Mouse (Mus musculus) CH12.LX (cell line): Measurements from ENCODE around the gene Srd5a1. TPM values are rescaled to one million over a fixed set of nuclear protein-coding genes. Genes with fewer than 3 reads are reported as not detected.

Experiments
- DNase-seq: peaks from one replicate; pipeline ENCODE4 v3.0.0-alpha.2; 2013; ENCODE audit errors: extremely low read depth
- H3K27ac ChIP-seq: 2 replicates; pipeline ENCODE4 v1.5.1; 2012; ENCODE audit warnings: low read depth, mild to moderate bottlenecking, control low read depth, moderate library complexity; ENCODE audit not compliant: insufficient read depth
- H3K27me3 ChIP-seq: replicated peaks from 2 replicates; pipeline ENCODE3; 2012; ENCODE audit warnings: inconsistent platforms
- H3K36me3 ChIP-seq, 2 experiments: replicated peaks in 1 of 2; 2 replicates each; pipeline versions ENCODE3 to v1.6.1; 2012; ENCODE audit warnings: inconsistent platforms in 1 of 2, low read length in 1 of 2, mild to moderate bottlenecking in 1 of 2, mixed read lengths in 1 of 2, moderate library complexity in 1 of 2; ENCODE audit not compliant: control insufficient read depth in 1 of 2, insufficient read depth in 1 of 2
- H3K4me1 ChIP-seq, 2 experiments: 2 replicates each; pipeline ENCODE4 v1.6.1; 2012; ENCODE audit warnings: inconsistent platforms in 1 of 2, moderate library complexity in 1 of 2; ENCODE audit not compliant: insufficient read depth in 2 of 2, control insufficient read depth in 1 of 2
- H3K4me2 ChIP-seq: 2 replicates; pipeline ENCODE4 v1.6.1; 2012; ENCODE audit warnings: low read depth, mild to moderate bottlenecking, control low read depth; ENCODE audit not compliant: poor library complexity, insufficient read depth, severe bottlenecking
- H3K4me3 ChIP-seq, 3 experiments: fragments of 150-350 bp in 1 of 3; sonication (generic) in 1 of 3; replicated peaks in 1 of 3; 2 replicates each; pipeline versions ENCODE3 to v1.5.1; 2011 to 2012; ENCODE audit warnings: low read depth in 2 of 3, low read length in 2 of 3, mild to moderate bottlenecking in 2 of 3, moderate library complexity in 2 of 3, control low read depth in 1 of 3, improper control_type of control experiment in 1 of 3, inconsistent platforms in 1 of 3, mixed read lengths in 1 of 3; ENCODE audit not compliant: poor library complexity in 1 of 3
- H3K79me2 ChIP-seq: replicated peaks from 2 replicates; pipeline ENCODE4 v1.6.1; 2012; ENCODE audit warnings: mild to moderate bottlenecking, moderate library complexity; ENCODE audit not compliant: control insufficient read depth, poor library complexity, insufficient read depth, severe bottlenecking; ENCODE audit errors: extremely low read depth
- H3K9ac ChIP-seq: 2 replicates; pipeline ENCODE4 v1.6.1; 2012; ENCODE audit warnings: low read depth, mild to moderate bottlenecking, control low read depth, moderate library complexity; ENCODE audit not compliant: insufficient read depth
- H3K9me3 ChIP-seq: replicated peaks from 2 replicates; pipeline ENCODE3; 2012; ENCODE audit warnings: low read length, inconsistent platforms, mixed read lengths
- CHD1 ChIP-seq: IDR thresholded peaks from 2 replicates; pipeline ENCODE4 v1.6.1; 2012; ENCODE audit warnings: low read depth, low read length, improper control_type of control experiment, inconsistent platforms
- ELF1 ChIP-seq: IDR thresholded peaks from 2 replicates; pipeline ENCODE4 v1.6.1; 2014; ENCODE audit warnings: low read depth, mild to moderate bottlenecking, inconsistent platforms, low read length, improper control_type of control experiment
- EP300 ChIP-seq: IDR thresholded peaks from 2 replicates; pipeline ENCODE4 v1.6.1; 2011; ENCODE audit warnings: low read length, improper control_type of control experiment
- GABPA ChIP-seq: IDR thresholded peaks from 2 replicates; pipeline ENCODE4 v1.6.1; 2012; ENCODE audit warnings: low read depth, low read length, improper control_type of control experiment, inconsistent platforms; ENCODE audit not compliant: insufficient replicate concordance
- HCFC1 ChIP-seq: IDR thresholded peaks from 2 replicates; pipeline ENCODE4 v1.6.1; 2012; ENCODE audit warnings: low read depth, mild to moderate bottlenecking, inconsistent platforms, low read length, improper control_type of control experiment
- MAFK ChIP-seq: IDR thresholded peaks from 2 replicates; pipeline ENCODE4 v1.6.1; 2011; ENCODE audit warnings: low read length, improper control_type of control experiment; ENCODE audit not compliant: insufficient replicate concordance
- MAX ChIP-seq: IDR thresholded peaks from 2 replicates; pipeline ENCODE4 v1.6.1; 2011; ENCODE audit warnings: low read length, improper control_type of control experiment
- MEF2A ChIP-seq: IDR thresholded peaks from 2 replicates; pipeline ENCODE4 v1.6.1; 2014; ENCODE audit warnings: low read depth, mild to moderate bottlenecking, inconsistent platforms, low read length, improper control_type of control experiment, borderline replicate concordance
- NELFE ChIP-seq: IDR thresholded peaks from 2 replicates; pipeline ENCODE4 v1.6.1; 2011; ENCODE audit warnings: low read depth, low read length, improper control_type of control experiment
- NRF1 ChIP-seq: IDR thresholded peaks from 2 replicates; pipeline ENCODE4 v1.6.1; 2014; ENCODE audit warnings: low read depth, mild to moderate bottlenecking, inconsistent platforms, low read length, improper control_type of control experiment, moderate library complexity
- POLR2A ChIP-seq: IDR thresholded peaks from 2 replicates; pipeline ENCODE4 v1.6.1; 2011; ENCODE audit warnings: low read depth, mild to moderate bottlenecking, improper control_type of control experiment, low read length
- POLR2AphosphoS2 ChIP-seq: IDR thresholded peaks from 2 replicates; pipeline ENCODE4 v1.6.1; 2011; ENCODE audit warnings: low read depth, low read length, improper control_type of control experiment
- RAD21 ChIP-seq: IDR thresholded peaks from 2 replicates; pipeline ENCODE4 v1.6.1; 2011; ENCODE audit warnings: low read depth, mild to moderate bottlenecking, low read length, improper control_type of control experiment, moderate library complexity
- TCF12 ChIP-seq: IDR thresholded peaks from 2 replicates; pipeline ENCODE4 v1.6.1; 2014; ENCODE audit warnings: low read depth, mild to moderate bottlenecking, inconsistent platforms, low read length, improper control_type of control experiment
- UBTF ChIP-seq: IDR thresholded peaks from 2 replicates; pipeline ENCODE4 v1.6.1; 2012; ENCODE audit warnings: low read depth, mild to moderate bottlenecking, inconsistent platforms, low read length, improper control_type of control experiment, moderate library complexity
- ZC3H11A ChIP-seq: IDR thresholded peaks from 2 replicates; pipeline ENCODE4 v1.6.1; 2012; ENCODE audit warnings: low read depth, mild to moderate bottlenecking, inconsistent platforms, low read length, improper control_type of control experiment
- ZKSCAN1 ChIP-seq: IDR thresholded peaks from 2 replicates; pipeline ENCODE4 v1.6.1; 2012; ENCODE audit warnings: low read depth, inconsistent platforms, low read length, improper control_type of control experiment, borderline replicate concordance
- ZMIZ1 ChIP-seq: IDR thresholded peaks from 2 replicates; pipeline ENCODE4 v1.6.1; 2012; ENCODE audit warnings: low read depth, mild to moderate bottlenecking, inconsistent platforms, low read length, improper control_type of control experiment
- ZNF384 ChIP-seq: IDR thresholded peaks from 2 replicates; pipeline ENCODE4 v1.6.1; 2012; ENCODE audit warnings: low read depth, low read length, improper control_type of control experiment, inconsistent platforms
- dilution Hi-C: fragments of 300-500 bp; cut with MboI; formaldehyde crosslinking; loops from 2 replicates; pipeline ENCODE4 v1.14.3; 2020; ENCODE audit warnings: low sequenced_read_pairs; ENCODE audit not compliant: extremely low pct_unique_long_range_greater_than_20kb, extremely low pct_ligation_motif_present
- in situ Hi-C: fragments of 300-500 bp; cut with MboI; formaldehyde crosslinking; loops from 3 replicates; pipeline ENCODE4 v1.14.3; 2019; ENCODE audit warnings: low sequenced_read_pairs, low pct_ligation_motif_present, low pct_unique_long_range_greater_than_20kb, mixed read lengths
- polyA plus RNA-seq: library from polyadenylated mRNA; unstranded; fragments of >175 nt; gene quantifications from 2 replicates; pipeline ENCODE4 v1.2.1, GENCODE M21; 2012; ENCODE audit warnings: low read depth; ENCODE audit not compliant: insufficient read length
- total RNA-seq, 2 experiments: library from RNA; depleted of rRNA; stranded (reverse); fragments of 300-350 nt in 1 of 2; fragments of >200 nt in 1 of 2; gene quantifications; 2 replicates each; pipeline ENCODE4 v1.2.3; 2012 to 2014

Gene Srd5a1
- total and polyA plus RNA-seq, 3 experiments = 1.2 to 2.4 (median 2.3) TPM

- no peak overlapping the region for H3K9ac ChIP-seq
- no peaks in the 10 kb centered on the region for H3K9me3 ChIP-seq
- no peaks in the 10 kb centered on the region for H3K79me2 ChIP-seq
- H3K27ac ChIP-seq = no peak overlapping the region
- no peaks in the 10 kb centered on the region for H3K36me3 ChIP-seq
- no peaks in the 10 kb centered on the region for H3K27me3 ChIP-seq
- no peak overlapping the region for H3K4me2 ChIP-seq
- in situ Hi-C loops = no loop called here
- no peak overlapping the region for H3K4me3 ChIP-seq
- TF ChIP-seq POLR2AphosphoS2 = no peak
- no peak for TF ChIP-seq EP300
- TF ChIP-seq MEF2A = no peak
- TF ChIP-seq HCFC1 = no peak
- TF ChIP-seq MAFK = no peak
- no peak for TF ChIP-seq POLR2A
- TF ChIP-seq TCF12 = no peak
- no peak for TF ChIP-seq GABPA
- TF ChIP-seq RAD21 = no peak
- TF ChIP-seq ZMIZ1 = no peak
- TF ChIP-seq NRF1 = no peak
- no peak for TF ChIP-seq ELF1
- no peak for TF ChIP-seq UBTF
- TF ChIP-seq, all 38 proteins: peak for 0
- DNase-seq = no peak
- dilution Hi-C loops = no loop called here
- H3K4me1 ChIP-seq = no peaks in the 10 kb centered on the region
Measured at GRCm38 (mm10) chr13:69594577-69595256, 16.5 kb downstream of the Srd5a1 start.

GRCm38 (mm10) chr13:69593453-69593852, 17.8 kb downstream of the Srd5a1 start:
- no peaks in the 10 kb centered on the region for H3K27me3 ChIP-seq
- H3K27ac ChIP-seq = no peak overlapping the region
- no peak overlapping the region for H3K9ac ChIP-seq
- no peaks in the 10 kb centered on the region for H3K36me3 ChIP-seq
- no peak overlapping the region for H3K4me2 ChIP-seq
- dilution Hi-C loops = no loop called here
- DNase-seq = no peak
- H3K4me3 ChIP-seq = no peak overlapping the region
- no peaks in the 10 kb centered on the region for H3K4me1 ChIP-seq
- TF ChIP-seq GABPA = no peak
- TF ChIP-seq MAX = no peak
- no peak for TF ChIP-seq UBTF
- TF ChIP-seq ZKSCAN1 = no peak
- no peak for TF ChIP-seq MEF2A
- no peak for TF ChIP-seq ZC3H11A
- TF ChIP-seq ZNF384 = no peak
- no peak for TF ChIP-seq NELFE
- no peak for TF ChIP-seq CHD1
- no peak for TF ChIP-seq ZMIZ1
- no peak for TF ChIP-seq NRF1
- TF ChIP-seq TCF12 = no peak
- no peaks in the 10 kb centered on the region for H3K79me2 ChIP-seq
- in situ Hi-C loops = no loop called here
- H3K9me3 ChIP-seq = no peaks in the 10 kb centered on the region
